Mouse (Mus musculus) liver, adult 2 months (tissue): ENCODE results near the gene Anpep. TPM values are rescaled to one million over a fixed set of nuclear protein-coding genes. Genes with fewer than 3 reads are reported as not detected.
A peak's percentile ranks its signal among the peaks of the same experiment; 100 is the strongest.

Experiments used
- DNase-seq: peaks from one replicate; pipeline ENCODE4 v3.0.0-alpha.2; 2011; ENCODE audit warnings: low read depth, low spot score; ENCODE audit errors: extremely low read depth
- H3K27ac ChIP-seq: fragments of 200-500 bp; replicated peaks from 2 replicates; pipeline ENCODE4 v1.5.1; 2012; ENCODE audit warnings: low read depth, mild to moderate bottlenecking, control low read depth, inconsistent platforms, low read length; ENCODE audit not compliant: insufficient read depth
- H3K27me3 ChIP-seq: fragments of 200-500 bp; 2 replicates; pipeline ENCODE4 v1.6.1; 2012; ENCODE audit warnings: mild to moderate bottlenecking, moderate library complexity, low read length, inconsistent platforms; ENCODE audit not compliant: control insufficient read depth, insufficient read depth
- H3K36me3 ChIP-seq: fragments of 200-500 bp; 2 replicates; pipeline ENCODE4 v1.6.1; 2012; ENCODE audit warnings: low read length, inconsistent platforms; ENCODE audit not compliant: control insufficient read depth, insufficient read depth
- H3K4me1 ChIP-seq: fragments of 200-500 bp; 2 replicates; pipeline ENCODE4 v1.6.1; 2011; ENCODE audit warnings: low read length; ENCODE audit not compliant: control insufficient read depth, insufficient read depth
- H3K4me3 ChIP-seq: fragments of 200-500 bp; 2 replicates; pipeline ENCODE4 v1.5.1; 2011; ENCODE audit warnings: low read depth, mild to moderate bottlenecking, control low read depth, low read length, moderate library complexity; ENCODE audit not compliant: insufficient read depth
- H3K79me2 ChIP-seq: fragments of 200-500 bp; 2 replicates; pipeline ENCODE4 v1.6.1; 2012; ENCODE audit warnings: inconsistent platforms, mild to moderate bottlenecking, low read length, moderate library complexity; ENCODE audit not compliant: control insufficient read depth, insufficient read depth
- H3K9ac ChIP-seq: fragments of 200-500 bp; 2 replicates; pipeline ENCODE4 v1.6.1; 2012; ENCODE audit warnings: low read depth, mild to moderate bottlenecking, control low read depth, inconsistent platforms, low read length
- CTCF ChIP-seq: fragments of 200-500 bp; IDR thresholded peaks from 2 replicates; pipeline ENCODE4 v1.5.1; 2011; ENCODE audit warnings: low read depth, low read length, control low read depth
- POLR2A ChIP-seq: fragments of 200-500 bp; IDR thresholded peaks from 2 replicates; pipeline ENCODE4 v1.6.1; 2011; ENCODE audit warnings: low read length, control low read depth; ENCODE audit not compliant: insufficient read depth; ENCODE audit errors: extremely low read depth
- WGBS: fragments of 180-500 bp; shearing (Covaris S2); methylation state at CpG from one replicate; pipeline ENCODE4 v1.1.7; 2018; 5-methylcytosine and 5-hydroxymethylcytosine counted together
- polyA plus RNA-seq: library from polyadenylated mRNA; depleted of rRNA; stranded (reverse); fragments of >200 nt; gene quantifications from 2 replicates; pipeline ENCODE4 v1.2.3, GENCODE M21; 2012; rRNA removed
- total RNA-seq: library from RNA; depleted of rRNA; stranded (reverse); fragments of >200 nt; gene quantifications from 2 replicates; pipeline ENCODE4 v1.2.3, GENCODE M21; 2014; rRNA removed

Gene Anpep
- total and polyA plus RNA-seq, 2 experiments: 31.4 to 92.5 TPM

GRCm38 (mm10) chr7:79786295-79786694 lies 74.6 kb downstream of the Anpep start:
- peak; percentile 68 for DNase-seq
- Histone ChIP-seq H3K27ac (no peak overlapping the region), H3K9ac (peak overlapping the region; percentile 19; the same call in 1 of the 2 replicates), H3K4me3 (no peak overlapping the region), H3K79me2 (no peaks in the 10 kb centered on the region), H3K27me3 (no peaks in the 10 kb centered on the region), H3K4me1 (peaks cover 14% of the 10 kb centered on the region), H3K36me3 (no peaks in the 10 kb centered on the region)
- no peak for TF ChIP-seq POLR2A
- peak; percentile 66 for TF ChIP-seq CTCF
- WGBS: 19% methylated on average over 6 of the region's 6 CpGs

GRCm38 (mm10) chr7:79782516-79782855 lies 78.4 kb downstream of the Anpep start:
- H3K27me3 ChIP-seq: no peaks in the 10 kb centered on the region
- TF ChIP-seq POLR2A (no peak), CTCF (no peak)
- 19% methylated on average over 2 of the region's 2 CpGs for WGBS

GRCm38 (mm10) chr7:79781826-79782515 lies 78.9 kb downstream of the Anpep start:
- peak overlapping the region; percentile 93 for H3K27ac ChIP-seq
- TF ChIP-seq CTCF (no peak), POLR2A (no peak)
- no peaks in the 10 kb centered on the region for H3K36me3 ChIP-seq
- H3K79me2 ChIP-seq: no peaks in the 10 kb centered on the region
- no peak overlapping the region for H3K4me3 ChIP-seq
- H3K9ac ChIP-seq: peak overlapping the region; percentile 7; the same call in 1 of the 2 replicates
- H3K4me1 ChIP-seq: peaks cover 11% of the 10 kb centered on the region
- no peaks in the 10 kb centered on the region for H3K27me3 ChIP-seq
- 24% methylated on average over 11 of the region's 11 CpGs for WGBS
- DNase-seq: peak; percentile 99

More at GRCm38 (mm10) chr7:79782516-79782855, 78.4 kb downstream of the Anpep start:
- Histone ChIP-seq H3K9ac (no peak overlapping the region; the same call in 1 of the 2 replicates), H3K79me2 (no peaks in the 10 kb centered on the region), H3K27ac (peak overlapping the region; percentile 93), H3K4me3 (no peak overlapping the region), H3K4me1 (peaks cover 11% of the 10 kb centered on the region), H3K36me3 (no peaks in the 10 kb centered on the region)
- DNase-seq: peak; percentile 88

- H3K27ac ChIP-seq: peak overlapping the region; percentile 93
- DNase-seq: peak; percentile 98
- peak overlapping the region; percentile 74 for H3K9ac ChIP-seq
- H3K79me2 ChIP-seq: no peaks in the 10 kb centered on the region
- TF ChIP-seq POLR2A (no peak), CTCF (peak; percentile 85)
- no peaks in the 10 kb centered on the region for H3K27me3 ChIP-seq
- no peaks in the 10 kb centered on the region for H3K36me3 ChIP-seq
- peak overlapping the region; percentile 36 for H3K4me3 ChIP-seq
- peaks cover 11% of the 10 kb centered on the region for H3K4me1 ChIP-seq
- WGBS: 3% methylated on average over 16 of the region's 16 CpGs
Measured at GRCm38 (mm10) chr7:79780647-79781626, 79.9 kb downstream of the Anpep start.

Other genes with a start within 250 kb of the Anpep start
- gene Rhcg, start 243.4 kb downstream of the Anpep start, total RNA-seq: not detected in 2 replicates
- not detected in 2 replicates for gene Rhcg, start 243.4 kb downstream of the Anpep start, polyA plus RNA-seq
- under 0.01 and 0.07 TPM in 2 replicates for gene Ticrr, start 200.9 kb downstream of the Anpep start, total RNA-seq
- gene Ticrr, start 200.9 kb downstream of the Anpep start, polyA plus RNA-seq: 0.04 TPM in 1 of 2 replicates, not detected in the other
- 0.20 and 0.37 TPM in 2 replicates for gene Kif7, start 145.3 kb downstream of the Anpep start, total RNA-seq
- gene Kif7, start 145.3 kb downstream of the Anpep start, polyA plus RNA-seq: 0.21 TPM in 2 replicates
- gene Plin1, start 128.2 kb downstream of the Anpep start, total RNA-seq: 0.60 and 0.74 TPM in 2 replicates
- gene Plin1, start 128.2 kb downstream of the Anpep start, polyA plus RNA-seq: not detected in 2 replicates
- gene Pex11a, start 117.9 kb downstream of the Anpep start, total RNA-seq: 17.2 and 18.1 TPM in 2 replicates
- 40.3 and 43.8 TPM in 2 replicates for gene Pex11a, start 117.9 kb downstream of the Anpep start, polyA plus RNA-seq
- 0.74 and 0.81 TPM in 2 replicates for gene Wdr93, start 117.9 kb downstream of the Anpep start, total RNA-seq
- gene Wdr93, start 117.9 kb downstream of the Anpep start, polyA plus RNA-seq: 0.10 and 0.21 TPM in 2 replicates
- 0.18 and 0.20 TPM in 2 replicates for gene Mesp1, start 67.3 kb downstream of the Anpep start, total RNA-seq
- gene Mesp1, start 67.3 kb downstream of the Anpep start, polyA plus RNA-seq: not detected in 2 replicates
- gene Mesp2, start 50.3 kb downstream of the Anpep start, total RNA-seq: 0.07 and 0.09 TPM in 2 replicates
- gene Mesp2, start 50.3 kb downstream of the Anpep start, polyA plus RNA-seq: 0.23 and 0.24 TPM in 2 replicates
- 5.6 and 6.3 TPM in 2 replicates for gene Ap3s2, start 59.6 kb upstream of the Anpep start, total RNA-seq
- 9.9 and 10.3 TPM in 2 replicates for gene Ap3s2, start 59.6 kb upstream of the Anpep start, polyA plus RNA-seq
- 6.2 and 7.3 TPM in 2 replicates for gene Arpin, start 74.3 kb upstream of the Anpep start, total RNA-seq
- gene Arpin, start 74.3 kb upstream of the Anpep start, polyA plus RNA-seq: 3.5 and 4.0 TPM in 2 replicates
- 5.4 and 5.6 TPM in 2 replicates for gene Zfp710, start 163.8 kb upstream of the Anpep start, total RNA-seq
- 9.7 and 12.7 TPM in 2 replicates for gene Zfp710, start 163.8 kb upstream of the Anpep start, polyA plus RNA-seq